Mouse (Mus musculus) bone marrow, adult 2 months (tissue): ENCODE data around the gene Xylt2. TPM values are rescaled to one million over a fixed set of nuclear protein-coding genes. Genes with fewer than 3 reads are reported as not detected.

Source experiments
- H3K27ac ChIP-seq: fragments of 200-500 bp; 2 replicates; pipeline ENCODE4 v1.5.1; 2012; ENCODE audit warnings: low read depth, mild to moderate bottlenecking, control low read depth, inconsistent platforms, low read length; ENCODE audit not compliant: control insufficient read depth, poor library complexity, insufficient read depth
- H3K4me1 ChIP-seq: fragments of 200-500 bp; 2 replicates; pipeline ENCODE4 v1.6.1; 2011; ENCODE audit warnings: low read length; ENCODE audit not compliant: control insufficient read depth, insufficient read depth
- H3K4me3 ChIP-seq: fragments of 200-500 bp; replicated peaks from 2 replicates; pipeline ENCODE3; 2011; ENCODE audit warnings: mild to moderate bottlenecking, low read depth, low read length, control low read depth; ENCODE audit not compliant: control insufficient read depth
- CTCF ChIP-seq: fragments of 200-500 bp; IDR thresholded peaks from 2 replicates; pipeline ENCODE4 v1.5.1; 2011; ENCODE audit warnings: low read length, control low read depth; ENCODE audit not compliant: control insufficient read depth, insufficient read depth
- POLR2A ChIP-seq: fragments of 200-500 bp; IDR thresholded peaks from 2 replicates; pipeline ENCODE4 v1.6.1; 2011; ENCODE audit warnings: low read depth, mild to moderate bottlenecking, control low read depth, low read length, borderline replicate concordance; ENCODE audit not compliant: control insufficient read depth
- WGBS: fragments of 180-500 bp; shearing (Covaris S2); methylation state at CpG from one replicate; pipeline ENCODE4 v1.1.7; 2018; 5-methylcytosine and 5-hydroxymethylcytosine counted together
- polyA plus RNA-seq: library from polyadenylated mRNA; stranded (reverse); fragments of >200 nt; gene quantifications from 2 replicates; pipeline ENCODE4 v1.2.4, GENCODE M21; 2011; ENCODE audit warnings: low replicate concordance; ENCODE audit not compliant: missing spikeins, insufficient read depth, insufficient read length

The Xylt2 gene
- polyA plus RNA-seq, 1 experiment = 7.4 TPM

DNA sequence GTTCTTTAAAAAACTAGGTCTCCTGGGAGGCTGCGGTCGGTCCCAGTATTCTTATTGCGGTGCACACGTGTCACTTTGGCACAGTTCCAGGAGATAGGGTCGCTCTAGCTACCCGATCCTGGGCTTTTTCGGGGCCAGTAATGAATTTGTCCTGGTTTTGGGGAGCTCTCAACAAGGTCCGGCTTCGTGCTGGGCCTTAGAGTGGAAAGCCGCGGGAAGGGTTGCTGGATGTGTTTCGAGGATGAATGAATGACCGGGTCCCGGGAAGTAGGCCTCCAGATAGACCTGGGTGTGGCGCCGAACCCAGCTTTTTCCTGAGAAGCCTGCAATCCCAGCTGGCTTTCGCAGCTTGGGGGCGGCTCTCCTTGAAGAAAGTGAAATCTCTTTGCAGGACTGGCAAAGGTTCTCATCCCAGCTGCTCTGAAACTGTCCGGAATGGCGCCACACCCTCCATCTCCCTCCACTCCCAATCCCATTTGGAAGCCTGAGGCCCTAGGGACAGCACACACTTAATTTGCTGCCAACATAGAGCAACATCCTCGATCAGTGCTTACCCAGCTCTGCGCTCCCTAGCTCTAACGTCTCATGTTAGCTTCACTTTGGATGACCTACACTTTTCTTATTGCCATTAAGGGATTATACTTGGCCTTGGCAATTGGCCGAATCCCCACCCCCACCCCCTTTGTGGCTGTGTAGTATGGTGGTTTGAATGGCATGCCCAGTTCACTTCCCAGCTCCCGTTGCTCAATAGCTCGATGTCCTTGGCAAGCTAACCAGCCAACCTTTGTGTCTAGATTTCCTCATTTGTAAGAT is 46.9 kb downstream of the Xylt2 start:
- Histone ChIP-seq H3K27ac (peak overlapping the region; percentile 67; the same call in 1 of the 2 replicates), H3K4me3 (peak overlapping the region; percentile 96), H3K4me1 (peaks cover 1% of the 10 kb centered on the region)
- TF ChIP-seq POLR2A (no peak), CTCF (no peak)
- WGBS = 10% methylated on average over 26 of the region's 26 CpGs

- H3K4me1 ChIP-seq = peaks cover 1% of the 10 kb centered on the region
- peak overlapping the region; percentile 96 for H3K4me3 ChIP-seq
- under 1% methylated on average over 25 of the region's 28 CpGs for WGBS
- no peak for TF ChIP-seq POLR2A
- no peak for TF ChIP-seq CTCF
- peak overlapping the region; percentile 67 for H3K27ac ChIP-seq
Observed at GRCm38 (mm10) chr11:94629884-94630198, 47.5 kb downstream of the Xylt2 start.

DNA sequence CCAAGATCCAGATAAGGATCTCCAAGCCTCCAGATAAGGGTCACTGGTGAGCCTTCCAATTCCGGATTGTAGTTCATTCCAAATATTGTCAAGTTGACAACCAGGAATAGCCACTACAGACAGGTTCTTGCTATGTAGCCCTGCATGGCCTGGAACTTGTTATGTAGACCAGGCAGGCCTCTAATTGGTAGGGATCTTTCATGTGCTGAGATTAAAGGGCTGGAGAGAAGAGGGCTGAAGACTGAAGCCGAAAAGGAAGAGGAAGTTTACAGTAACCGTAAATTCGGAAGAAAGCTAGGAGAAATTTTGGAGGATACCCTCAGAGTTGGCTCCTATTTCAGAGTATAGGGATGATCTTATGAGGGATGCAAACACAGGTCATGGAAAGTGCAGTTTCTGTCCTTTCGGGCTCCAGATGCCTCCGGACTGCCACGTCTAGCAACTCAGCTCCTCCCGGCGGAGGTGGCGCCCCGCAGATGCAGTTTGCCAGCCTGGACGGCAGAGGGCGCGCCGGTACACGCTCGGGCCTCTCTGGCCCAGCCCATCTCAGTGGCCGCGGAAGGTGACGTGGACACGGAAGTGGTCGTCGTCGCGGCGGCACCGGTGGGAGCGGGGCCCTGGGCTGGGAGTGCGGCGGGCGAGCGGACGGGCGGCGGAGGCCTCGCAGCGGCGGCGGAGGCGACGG is 48.0 kb downstream of the Xylt2 start, which contains the start of gene Lrrc59:
Gene Lrrc59 (plus strand): TSS at position 569 of the 685 bp plus-strand sequence.
- Histone ChIP-seq H3K4me1 (peaks cover 1% of the 10 kb centered on the region), H3K27ac (peak within 1 kb of the TSS; percentile 69), H3K4me3 (peak within 1 kb of the TSS; percentile 96)
- WGBS = 2% methylated on average over 35 of the region's 41 CpGs
- TF ChIP-seq POLR2A (peak; percentile 73; the same call in 1 of the 2 replicates), CTCF (peak; percentile 97)

GRCm38 (mm10) chr11:94622162-94622561 is 55.2 kb downstream of the Xylt2 start:
- whole genome bisulfite sequencing = 14% methylated on average over 2 of the region's 2 CpGs
- no peak overlapping the region for H3K27ac ChIP-seq
- H3K4me3 ChIP-seq = no peak overlapping the region
- TF ChIP-seq CTCF = no peak
- TF ChIP-seq POLR2A = no peak
- H3K4me1 ChIP-seq = no peaks in the 10 kb centered on the region

GRCm38 (mm10) chr11:94621458-94621852 is 55.9 kb downstream of the Xylt2 start:
- Histone ChIP-seq H3K27ac (no peak overlapping the region), H3K4me1 (no peaks in the 10 kb centered on the region), H3K4me3 (no peak overlapping the region)
- TF ChIP-seq POLR2A (no peak), CTCF (no peak)

- whole genome bisulfite sequencing = 60% methylated on average over 6 of the region's 6 CpGs
Observed at GRCm38 (mm10) chr11:94620766-94621457, 56.4 kb downstream of the Xylt2 start.

GRCm38 (mm10) chr11:94617646-94618045 is 59.7 kb downstream of the Xylt2 start:
- 87% methylated on average over 2 of the region's 2 CpGs for WGBS
- Histone ChIP-seq H3K4me3 (no peak overlapping the region), H3K27ac (no peak overlapping the region), H3K4me1 (no peaks in the 10 kb centered on the region)
- TF ChIP-seq POLR2A (no peak), CTCF (no peak)

More at GRCm38 (mm10) chr11:94620766-94621457, 56.4 kb downstream of the Xylt2 start:
- Histone ChIP-seq H3K4me3 (no peak overlapping the region), H3K4me1 (no peaks in the 10 kb centered on the region), H3K27ac (no peak overlapping the region)
- no peak for TF ChIP-seq POLR2A
- TF ChIP-seq CTCF = no peak

DNA sequence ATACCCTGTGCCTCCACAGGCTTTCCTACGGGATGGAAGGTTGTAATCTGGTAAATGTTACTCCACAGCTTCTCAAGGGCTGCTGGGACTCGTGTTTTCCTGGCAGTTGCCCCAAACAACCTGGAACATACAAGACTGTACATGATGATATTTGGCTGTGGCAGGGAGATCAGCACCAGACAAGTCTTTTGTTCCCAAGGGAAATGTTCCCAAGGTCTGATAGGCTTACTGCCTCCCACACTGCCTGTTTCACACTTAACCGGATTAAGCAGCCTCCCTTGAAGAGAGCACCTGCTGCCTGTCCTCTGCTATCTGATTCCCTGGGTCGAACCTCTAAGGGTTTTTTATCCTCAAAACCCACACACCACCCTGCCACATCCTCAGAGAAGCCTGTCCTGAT is 61.8 kb downstream of the Xylt2 start:
- Histone ChIP-seq H3K4me3 (no peak overlapping the region), H3K4me1 (no peaks in the 10 kb centered on the region), H3K27ac (no peak overlapping the region)
- 64% methylated on average over 4 of the region's 4 CpGs for WGBS
- TF ChIP-seq CTCF (no peak), POLR2A (no peak)
